Mouse (Mus musculus) erythroblast, embryonic 14.5 days (primary cell): ENCODE data around the gene Ifi204.
"Not testable (repeated sequence)": the region's sequence is repeated elsewhere in the genome, so short reads cannot be mapped to it uniquely, and the experiment has no call there.

ENCODE experiments used
- GATA1 ChIP-seq: IDR thresholded peaks from 2 replicates; pipeline ENCODE4 v1.6.1; 2012; ENCODE audit warnings: low read length, inconsistent platforms, mixed read lengths
- TAL1 ChIP-seq: IDR thresholded peaks from 3 replicates; pipeline ENCODE4 v1.6.1; 2012; ENCODE audit warnings: low read length, inconsistent platforms, mixed read lengths

DNA sequence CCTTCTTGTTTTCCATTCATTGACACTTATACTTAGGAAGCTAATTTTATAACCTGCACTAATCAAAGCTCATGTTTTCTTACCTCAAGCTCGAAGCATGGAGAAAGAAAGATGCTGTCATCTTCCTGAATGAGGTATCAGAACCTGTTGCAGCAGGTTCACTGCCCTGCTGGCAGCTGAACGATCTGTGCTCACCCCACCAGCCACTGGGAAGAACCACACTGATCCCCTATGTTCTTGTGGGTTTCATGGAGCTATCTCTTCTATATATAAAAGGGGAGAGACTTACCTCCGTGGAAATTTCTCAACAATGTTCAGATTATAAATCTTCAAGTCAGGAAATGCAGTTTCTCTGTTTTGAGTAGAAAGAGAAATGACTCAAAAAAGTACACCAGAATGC, 35.5 kb upstream of the Ifi204 start:
- not testable (repeated sequence) for TF ChIP-seq GATA1, TAL1
